Mouse (Mus musculus) testis, adult 2 months (tissue): ENCODE measurements around the gene Tango2.

Experiments
- CTCF ChIP-seq: fragments of 200-500 bp; IDR thresholded peaks from 2 replicates; pipeline ENCODE4 v1.5.1; 2012; ENCODE audit warnings: low read depth, mild to moderate bottlenecking, inconsistent platforms, low read length, moderate library complexity; ENCODE audit not compliant: control insufficient read depth, insufficient read depth, insufficient replicate concordance
- POLR2A ChIP-seq: fragments of 200-500 bp; IDR thresholded peaks from 2 replicates; pipeline ENCODE4 v1.6.1; 2012; ENCODE audit warnings: low read depth, mild to moderate bottlenecking, inconsistent platforms, low read length, moderate library complexity; ENCODE audit not compliant: control insufficient read depth

GRCm38 (mm10) chr16:18394056-18394455 is 46.2 kb upstream of the Tango2 start:
- TF ChIP-seq POLR2A = no peak
- TF ChIP-seq CTCF = no peak
